Mouse (Mus musculus) duodenum, adult 2 months (tissue): ENCODE results near the gene Psmc4. TPM values are rescaled to one million over a fixed set of nuclear protein-coding genes. Genes with fewer than 3 reads are reported as not detected.

Source experiments
- polyA plus RNA-seq: library from polyadenylated mRNA; depleted of rRNA; stranded (reverse); fragments of >200 nt; gene quantifications from 2 replicates; pipeline ENCODE4 v1.2.3, GENCODE M21; 2012; ENCODE audit warnings: low replicate concordance; rRNA removed

The Psmc4 gene
- polyA plus RNA-seq = 57.1 and 64.0 TPM in 2 replicates

GRCm38 (mm10) chr7:28049476-28050409 is at the start of gene Psmc4:
Gene Psmc4 (minus strand): TSS chr7:28050101.

GRCm38 (mm10) chr7:28070531-28071298 is 20.8 kb upstream of the Psmc4 start, which contains the start of gene Fcgbp:
Gene Fcgbp (plus strand): TSS chr7:28071236.

GRCm38 (mm10) chr7:28013549-28014444 is 36.1 kb downstream of the Psmc4 start, which contains the start of gene Zfp850:
Gene Zfp850 (minus strand): TSS chr7:28014115.

Other genes starting within 250 kb of the Psmc4 start
- 0.07 and 0.08 TPM in 2 replicates for gene Zfp626, start 242.9 kb downstream of the Psmc4 start, polyA plus RNA-seq
- gene Zfp59, start 211.5 kb downstream of the Psmc4 start, polyA plus RNA-seq = 0.09 TPM in 1 of 2 replicates, not detected in the other
- 0.08 and 0.18 TPM in 2 replicates for gene Zfp607a, start 192.6 kb downstream of the Psmc4 start, polyA plus RNA-seq
- gene Zfp974, start 120.6 kb downstream of the Psmc4 start, polyA plus RNA-seq = 0.06 and 0.16 TPM in 2 replicates
- 0.11 and 0.21 TPM in 2 replicates for gene Zfp780b, start 70.9 kb downstream of the Psmc4 start, polyA plus RNA-seq
- gene Zfp850, start 36.0 kb downstream of the Psmc4 start, polyA plus RNA-seq = 0.07 and 0.09 TPM in 2 replicates
- 1,470 and 3,417 TPM in 2 replicates for gene Fcgbp, start 21.1 kb upstream of the Psmc4 start, polyA plus RNA-seq
- gene 9530053A07Rik, start 79.4 kb upstream of the Psmc4 start, polyA plus RNA-seq = 0.05 and 0.14 TPM in 2 replicates
- 11.8 and 16.2 TPM in 2 replicates for gene Fbl, start 119.6 kb upstream of the Psmc4 start, polyA plus RNA-seq
- gene Dyrk1b, start 129.4 kb upstream of the Psmc4 start, polyA plus RNA-seq = 35.8 and 47.2 TPM in 2 replicates
- 2.1 and 3.1 TPM in 2 replicates for gene Eid2, start 217.8 kb upstream of the Psmc4 start, polyA plus RNA-seq
- gene Eid2b, start 227.6 kb upstream of the Psmc4 start, polyA plus RNA-seq = 5.6 and 9.5 TPM in 2 replicates
- gene Selenov, start 241.1 kb upstream of the Psmc4 start, polyA plus RNA-seq = not detected in 2 replicates